Mouse (Mus musculus) spleen, adult 18-20 months (tissue): ENCODE measurements at regions not wholly inside any gene's neighbourhood (a gene's known extent, or its start where the extent isn't known, plus 50 kb on each side); places are given as distances from the start of the nearest gene placed in this dataset.
"Not testable (repeated sequence)": the region's sequence is repeated elsewhere in the genome, so short reads cannot be mapped to it uniquely, and the experiment has no call there.

ENCODE experiments used
- DNase-seq, 2 experiments: peaks; one replicate each; pipeline ENCODE4 v3.0.0; 2022; ENCODE audit warnings: mixed read lengths in 2 of 2

DNA sequence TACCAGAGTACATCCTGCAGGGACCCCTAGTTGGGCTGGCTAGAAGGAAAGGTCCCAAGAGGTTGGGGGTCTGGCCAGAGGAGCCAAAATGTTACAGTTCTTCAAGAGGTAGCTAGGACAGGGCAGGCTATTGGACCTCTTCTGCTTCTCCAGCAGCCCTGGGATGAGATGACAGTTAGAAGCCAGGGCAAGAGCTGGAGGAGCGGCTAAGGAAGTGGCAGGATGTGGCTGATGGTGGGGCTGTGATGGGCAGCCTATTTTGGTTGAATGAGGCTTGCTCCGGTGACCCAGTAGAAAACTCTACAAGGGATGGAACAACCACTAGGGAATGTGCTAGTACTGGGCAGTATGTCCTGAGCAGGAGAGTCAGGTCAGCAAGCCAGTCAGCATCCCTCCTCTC is 82.8 kb downstream of the Ddx11 start:
- DNase-seq = no peak

DNA sequence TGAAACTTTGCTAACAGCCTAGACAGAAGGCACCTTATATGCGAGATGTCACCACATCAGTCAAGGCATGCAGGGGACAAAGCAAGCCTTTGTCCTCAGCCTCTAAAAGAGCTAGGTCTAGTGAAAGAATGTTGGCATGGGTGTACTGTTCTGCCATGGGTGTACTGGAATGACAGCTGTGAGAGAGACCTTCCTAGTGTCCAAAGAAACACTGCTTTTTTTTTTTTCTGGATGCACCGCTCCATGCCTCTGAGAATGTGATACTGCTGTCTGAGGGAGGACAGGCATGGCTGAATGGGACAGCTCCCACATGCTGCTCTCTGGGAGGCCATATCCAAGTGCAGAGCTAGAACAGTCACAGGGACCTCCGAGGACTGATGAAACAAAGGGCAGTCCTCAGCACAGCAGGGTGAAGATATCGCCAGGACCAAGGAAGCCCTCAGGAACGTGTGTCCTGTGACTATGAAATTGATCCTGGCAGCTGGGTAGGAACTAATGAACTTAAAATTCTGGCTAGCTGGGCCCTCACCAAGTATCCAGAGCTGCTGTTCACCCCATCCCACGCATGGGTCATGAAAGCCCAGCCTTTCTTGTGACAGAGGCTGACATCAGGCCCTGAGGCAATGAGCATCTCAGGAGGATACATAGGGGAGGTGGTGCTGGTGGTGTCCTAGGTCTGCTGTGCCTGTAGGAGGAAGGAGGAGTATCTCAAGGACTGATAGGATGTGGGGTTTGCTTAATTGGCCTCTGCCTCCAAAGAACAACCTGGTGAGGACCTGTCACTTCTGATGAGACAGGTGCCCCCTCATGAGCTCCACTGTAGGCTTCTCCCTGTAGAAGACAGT is 84.6 kb downstream of the Ddx11 start:
- DNase-seq = not testable (repeated sequence)

DNA sequence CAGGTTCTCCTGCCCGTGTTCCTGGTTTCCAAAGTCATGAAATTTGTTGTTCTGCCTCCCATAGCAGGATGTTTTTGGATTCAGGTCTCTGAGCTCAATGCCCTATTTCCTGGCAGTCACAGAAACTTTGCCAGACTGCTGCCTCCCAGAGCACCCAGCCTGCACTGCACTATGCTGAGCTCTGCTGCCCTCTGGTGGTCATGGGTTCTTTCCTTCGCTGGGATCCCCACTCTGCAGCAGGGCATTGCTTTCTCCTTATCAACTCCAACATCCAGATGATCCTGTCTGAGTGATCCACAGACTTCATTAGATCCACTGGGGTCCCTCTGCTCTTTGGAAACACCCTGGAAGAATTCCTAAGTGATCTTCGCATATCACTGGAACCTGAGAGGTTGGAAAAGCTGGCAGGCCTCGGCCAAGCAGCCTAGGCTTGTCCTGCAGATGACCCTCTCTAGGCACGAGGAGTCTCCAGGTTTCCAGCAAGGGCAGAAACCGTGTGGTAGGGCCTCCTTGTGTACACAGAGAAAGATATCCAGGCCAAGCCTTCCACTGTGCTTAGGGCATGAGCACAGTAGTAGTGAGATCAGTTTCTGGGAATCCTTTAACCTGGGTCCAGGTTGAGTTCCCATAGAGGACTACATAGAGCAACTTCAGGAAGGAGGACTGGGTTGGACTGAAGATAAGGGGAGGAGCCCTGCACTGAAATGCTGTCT is 85.6 kb downstream of the Ddx11 start:
- not testable (repeated sequence) for DNase-seq

DNA sequence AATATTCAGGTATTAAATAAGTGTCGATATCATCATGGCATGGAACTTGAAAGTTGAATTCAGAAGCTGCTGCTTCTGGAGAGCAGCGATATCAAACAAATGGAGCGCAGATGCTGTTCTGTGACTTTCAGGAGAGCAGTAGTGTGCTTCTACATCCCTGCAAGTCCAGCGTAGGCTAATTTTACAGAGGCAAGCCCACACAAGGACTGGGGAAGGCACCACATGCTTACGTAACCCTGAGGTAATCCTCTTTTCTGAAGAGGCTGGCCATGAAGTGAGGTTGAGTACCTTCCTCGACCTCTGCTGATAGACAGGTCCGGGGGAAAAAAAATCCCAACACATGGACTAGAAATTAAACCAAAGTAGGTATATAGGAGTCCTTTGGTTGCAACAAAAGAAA is 88.2 kb downstream of the Ddx11 start:
- no peak for DNase-seq

DNA sequence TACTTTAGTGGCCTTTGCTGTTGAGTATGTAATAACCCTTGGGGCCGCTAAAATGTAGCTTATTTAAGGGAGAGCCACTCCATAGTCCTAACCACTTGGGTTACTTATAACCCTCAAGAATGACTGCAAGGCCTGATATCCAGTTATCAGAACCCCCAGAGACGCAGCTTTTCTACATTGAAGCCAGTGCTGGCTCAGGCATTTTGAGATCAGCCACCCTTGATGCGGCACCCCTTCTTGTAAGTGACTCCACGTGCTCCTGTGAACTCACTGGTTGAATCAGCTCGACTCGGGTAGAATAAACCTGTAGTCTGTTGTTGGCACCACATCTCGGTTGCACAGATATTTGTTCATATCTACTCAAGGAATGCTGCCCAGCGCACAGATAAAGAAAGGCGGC is 89.3 kb downstream of the Ddx11 start:
- no peak for DNase-seq

DNA sequence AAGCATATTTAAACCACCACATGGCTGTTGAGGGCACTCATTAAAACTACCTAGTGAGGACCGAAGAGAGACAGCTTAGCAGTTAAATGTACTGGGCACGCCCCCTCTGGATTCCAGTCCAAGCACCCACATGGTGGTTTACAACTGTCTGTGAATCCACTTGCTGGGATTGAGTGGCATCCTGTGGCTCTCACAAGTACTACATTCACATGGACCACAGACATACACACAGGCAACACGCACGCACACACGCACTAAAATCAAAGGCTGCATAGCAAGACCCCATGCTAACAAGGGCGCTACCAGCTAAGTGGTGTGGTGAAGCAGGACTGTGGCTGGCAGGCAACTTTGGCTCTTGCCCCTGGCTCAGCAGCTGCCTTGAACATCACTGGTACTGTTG is 95.0 kb downstream of the Ddx11 start:
- no peak for DNase-seq

DNA sequence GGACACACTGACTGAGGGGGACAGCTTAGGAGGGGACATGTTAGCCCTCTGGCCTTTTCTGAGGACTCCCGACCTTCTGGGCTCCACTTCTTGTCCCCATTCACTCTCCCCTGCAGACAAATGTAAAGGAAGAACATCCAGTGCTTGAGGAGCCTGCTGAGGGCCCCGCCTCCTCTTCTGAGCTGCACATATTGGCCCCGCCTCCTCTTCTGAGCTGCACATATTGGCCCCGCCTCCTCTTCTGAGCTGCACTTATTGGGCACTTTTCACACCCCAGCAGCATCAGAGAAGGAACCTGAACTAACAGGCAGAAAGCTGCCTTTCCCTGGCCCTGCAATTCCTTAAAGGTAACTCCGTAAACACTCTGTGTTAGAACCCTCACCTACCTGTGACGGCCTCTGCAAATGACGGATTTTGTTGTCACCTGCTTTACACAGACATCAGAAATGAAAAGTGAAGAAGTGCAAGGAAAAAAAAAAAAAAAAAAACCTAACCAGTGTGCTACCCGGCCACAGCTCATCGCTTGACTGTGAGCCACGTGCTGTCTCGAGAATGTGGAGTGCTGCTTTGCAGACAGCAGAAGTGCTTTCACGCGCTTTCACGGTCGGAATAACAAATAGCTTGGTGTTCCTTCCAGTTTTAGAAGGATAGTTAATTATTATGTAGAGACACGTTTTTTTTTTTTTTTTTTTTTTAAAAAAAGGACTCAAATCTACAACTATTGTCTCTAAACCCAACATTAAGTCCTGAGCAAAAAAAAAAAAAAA is 96.5 kb downstream of the Ddx11 start:
- no peak for DNase-seq

DNA sequence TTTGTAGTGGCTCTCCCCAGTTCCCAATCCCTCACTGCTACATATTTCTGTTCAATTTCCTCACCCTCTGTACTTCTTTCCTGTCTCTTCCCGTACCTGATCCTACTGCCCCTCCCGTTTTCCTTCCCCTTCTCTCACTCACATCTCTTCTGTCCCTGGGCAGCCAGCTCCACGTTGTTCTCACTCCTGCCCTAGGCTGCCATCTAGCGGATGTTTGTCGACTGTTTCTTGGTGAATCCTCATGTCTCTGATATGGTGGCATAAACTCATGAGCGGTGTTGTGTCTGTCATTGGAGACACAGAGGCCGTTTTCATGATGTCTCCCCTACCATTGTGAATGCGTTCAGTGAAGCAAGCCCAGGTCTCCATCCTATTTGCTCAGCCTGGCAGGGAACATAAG is 97.9 kb downstream of the Ddx11 start:
- DNase-seq = peak in 1 of 2 experiments; percentile 47

DNA sequence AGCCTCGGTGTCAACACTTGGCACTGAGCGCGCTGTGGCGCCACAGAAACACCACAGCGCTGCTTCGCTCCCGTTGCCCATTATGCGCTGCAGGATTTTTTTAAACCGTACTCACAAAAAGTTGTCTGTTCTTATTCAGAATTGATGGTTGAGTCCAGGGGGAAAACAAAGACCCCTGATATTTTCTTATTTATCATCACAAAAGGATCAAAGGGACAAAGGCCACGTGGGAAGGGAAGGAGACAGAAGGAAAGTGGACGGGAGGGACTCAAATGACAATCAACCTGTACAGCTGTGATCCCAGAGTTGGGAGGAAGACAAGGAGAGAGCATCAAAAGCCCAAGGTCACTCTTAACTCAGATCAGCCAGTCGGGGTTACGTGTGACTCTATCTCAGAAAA is 100.4 kb downstream of the Ddx11 start:
- no peak for DNase-seq

DNA sequence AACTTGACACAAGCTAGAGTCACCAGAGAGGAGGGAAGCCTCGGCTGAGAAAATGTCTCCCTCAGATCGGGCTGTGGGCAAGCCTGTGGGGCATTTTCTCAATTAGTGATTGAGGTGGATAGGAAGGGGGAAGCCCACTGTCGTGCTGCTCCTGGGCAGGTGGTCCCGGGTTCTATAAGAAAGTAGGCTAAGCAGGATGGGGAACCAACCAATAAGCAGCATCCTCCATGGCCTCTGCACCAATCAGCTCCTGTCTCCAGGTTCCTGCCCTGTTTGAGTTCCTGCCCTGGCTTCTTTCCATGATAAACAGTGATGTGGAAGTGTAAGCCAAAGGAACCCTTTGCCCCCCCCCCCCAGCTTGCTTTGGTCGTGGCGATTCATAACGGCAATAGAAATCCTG is 100.9 kb downstream of the Ddx11 start:
- no peak for DNase-seq

DNA sequence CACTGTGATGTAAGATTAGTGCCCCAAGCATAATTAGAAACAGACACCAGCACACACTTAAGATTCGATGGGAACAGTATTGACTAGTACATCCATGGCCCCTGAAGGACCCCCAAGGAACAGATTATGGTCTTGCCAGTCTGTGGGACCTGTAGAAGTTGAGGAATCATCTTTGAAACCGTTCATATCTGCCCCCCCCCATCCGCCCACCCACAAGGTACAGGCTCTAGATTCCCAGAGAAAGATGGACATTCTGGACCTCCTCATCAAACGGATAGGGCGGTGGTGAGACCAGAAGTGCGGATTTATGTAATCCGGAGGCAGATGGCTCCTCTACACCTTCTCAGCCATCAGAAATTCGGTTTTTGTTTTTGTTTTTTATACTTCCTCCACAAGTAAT is 109.1 kb downstream of the Ddx11 start:
- no peak for DNase-seq

DNA sequence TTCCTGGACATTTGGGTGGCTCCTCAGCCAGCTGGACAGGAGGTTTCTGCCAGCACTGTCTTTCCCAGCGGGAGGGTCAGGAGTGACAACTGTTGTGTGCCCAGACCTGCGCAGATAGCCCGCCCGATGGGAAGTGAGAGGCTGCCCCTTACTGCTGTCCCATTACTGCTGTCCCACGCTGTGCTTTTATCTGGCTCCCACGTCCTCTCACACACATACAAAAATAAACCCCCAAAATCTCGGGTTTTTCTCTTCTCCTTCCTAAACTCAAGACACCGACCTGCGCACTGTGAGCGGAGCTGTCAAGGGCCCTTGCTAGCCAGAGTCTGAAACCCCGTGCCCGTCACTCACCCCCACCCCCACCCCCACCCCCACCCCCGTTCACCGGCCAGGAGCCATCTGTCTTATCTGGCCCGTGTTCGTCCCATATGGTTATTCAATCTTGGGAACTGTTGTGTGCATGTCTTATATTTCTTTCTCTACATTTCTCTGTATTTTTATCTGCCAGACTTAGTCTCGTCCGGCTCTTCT is 109.6 kb downstream of the Ddx11 start:
- DNase-seq = no peak

DNA sequence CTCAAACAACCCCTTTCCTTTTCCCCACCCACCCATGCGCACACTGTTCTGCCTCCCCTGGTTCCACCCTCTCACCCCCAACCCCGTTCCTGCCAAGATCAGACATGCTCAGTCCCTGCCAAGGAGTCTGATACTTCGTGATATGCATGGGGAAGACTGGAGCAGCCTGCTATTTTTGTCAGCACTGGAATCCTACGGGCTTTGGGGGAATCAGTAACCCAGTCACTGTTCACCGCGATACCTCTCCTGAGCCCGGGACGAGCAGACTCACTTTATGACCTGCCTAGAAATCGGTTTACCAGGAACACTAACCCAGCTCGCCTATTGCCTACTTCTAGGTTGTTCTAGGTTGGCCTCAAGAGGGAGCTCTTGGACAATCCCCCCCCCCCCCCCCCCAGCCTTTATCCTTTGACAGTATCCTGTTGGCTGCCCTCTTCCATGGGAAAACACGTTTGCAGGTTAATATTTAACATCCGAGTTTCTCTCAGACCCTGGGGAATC is 110.2 kb downstream of the Ddx11 start:
- no peak for DNase-seq

DNA sequence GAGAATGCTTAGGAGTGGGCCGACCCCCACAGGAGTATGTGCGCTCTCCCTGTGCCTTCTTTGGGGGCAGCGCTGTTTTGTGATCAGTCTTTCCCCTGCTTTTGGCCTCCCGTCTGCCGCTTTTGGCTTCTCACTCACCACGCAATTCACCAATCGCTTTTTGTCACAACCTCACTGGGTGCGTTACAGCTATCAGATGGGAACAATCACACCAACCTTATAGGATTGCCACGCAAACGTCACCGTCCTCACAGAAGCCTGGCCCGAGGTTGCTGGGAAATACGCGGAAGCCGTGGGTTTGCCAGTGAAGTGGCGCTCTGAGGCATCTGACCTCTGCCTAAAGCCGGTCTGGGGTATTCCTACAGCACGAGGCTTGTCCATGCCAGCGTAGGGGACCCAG is 111.1 kb downstream of the Ddx11 start:
- DNase-seq = no peak

DNA sequence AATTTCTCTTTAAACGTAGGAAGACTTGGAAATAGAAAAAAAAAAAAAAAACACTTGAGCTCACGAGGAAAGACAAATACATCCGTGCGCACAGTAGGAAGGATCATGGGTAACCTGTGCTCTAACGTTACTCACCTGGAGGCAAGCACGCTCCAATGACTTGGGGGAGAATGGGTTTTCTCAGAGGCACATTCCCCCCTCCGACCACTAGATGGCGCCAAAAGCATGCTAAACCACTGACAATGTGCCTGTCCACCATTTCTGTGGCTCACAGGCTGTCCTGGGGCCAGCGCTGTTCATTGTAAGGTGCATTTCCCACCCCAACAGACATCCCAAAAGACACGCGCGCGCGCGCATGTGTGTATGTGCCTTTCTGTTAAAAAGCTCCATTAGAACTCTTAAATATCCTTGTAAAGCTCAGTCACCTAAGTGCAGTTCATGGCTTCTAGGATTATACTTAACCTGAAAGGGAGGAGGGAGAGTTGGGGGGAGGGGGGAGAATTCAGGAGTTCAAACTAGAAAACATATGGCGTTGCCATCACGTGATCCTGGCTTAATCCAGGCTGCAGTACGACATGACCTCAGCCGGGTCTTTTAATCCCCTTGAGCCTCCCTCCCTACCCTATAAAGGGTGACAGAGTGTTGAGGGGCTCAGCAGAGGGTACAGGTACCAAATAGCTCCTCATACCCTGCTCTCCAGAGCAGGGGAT is 111.9 kb downstream of the Ddx11 start:
- peak; percentile 40 to 75 for DNase-seq

DNA sequence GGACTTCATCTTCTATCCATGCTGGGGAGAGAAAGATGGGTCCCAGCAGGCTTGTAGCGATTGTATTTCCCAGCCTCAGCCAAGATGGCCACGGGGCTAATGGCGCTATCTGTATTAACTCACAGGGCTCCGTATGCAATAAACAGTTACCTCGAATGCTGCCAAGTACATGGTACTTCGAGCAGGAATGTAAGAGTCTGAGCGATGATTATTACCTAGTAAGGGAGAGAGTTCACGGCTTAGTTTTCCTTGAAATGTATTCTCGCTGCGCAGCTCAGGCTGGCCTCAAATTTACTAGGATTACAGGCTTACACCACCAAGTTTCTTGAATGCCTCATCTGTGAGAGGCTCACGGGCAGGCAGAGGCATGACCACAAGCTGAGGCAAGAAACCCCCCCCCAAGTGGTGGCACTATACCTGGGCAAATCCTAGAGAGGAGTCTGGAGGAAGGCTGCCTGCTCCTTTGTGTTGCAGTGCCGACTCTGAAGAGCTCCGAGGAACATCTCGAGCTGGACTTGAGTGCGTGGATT is 112.6 kb downstream of the Ddx11 start:
- DNase-seq = no peak

DNA sequence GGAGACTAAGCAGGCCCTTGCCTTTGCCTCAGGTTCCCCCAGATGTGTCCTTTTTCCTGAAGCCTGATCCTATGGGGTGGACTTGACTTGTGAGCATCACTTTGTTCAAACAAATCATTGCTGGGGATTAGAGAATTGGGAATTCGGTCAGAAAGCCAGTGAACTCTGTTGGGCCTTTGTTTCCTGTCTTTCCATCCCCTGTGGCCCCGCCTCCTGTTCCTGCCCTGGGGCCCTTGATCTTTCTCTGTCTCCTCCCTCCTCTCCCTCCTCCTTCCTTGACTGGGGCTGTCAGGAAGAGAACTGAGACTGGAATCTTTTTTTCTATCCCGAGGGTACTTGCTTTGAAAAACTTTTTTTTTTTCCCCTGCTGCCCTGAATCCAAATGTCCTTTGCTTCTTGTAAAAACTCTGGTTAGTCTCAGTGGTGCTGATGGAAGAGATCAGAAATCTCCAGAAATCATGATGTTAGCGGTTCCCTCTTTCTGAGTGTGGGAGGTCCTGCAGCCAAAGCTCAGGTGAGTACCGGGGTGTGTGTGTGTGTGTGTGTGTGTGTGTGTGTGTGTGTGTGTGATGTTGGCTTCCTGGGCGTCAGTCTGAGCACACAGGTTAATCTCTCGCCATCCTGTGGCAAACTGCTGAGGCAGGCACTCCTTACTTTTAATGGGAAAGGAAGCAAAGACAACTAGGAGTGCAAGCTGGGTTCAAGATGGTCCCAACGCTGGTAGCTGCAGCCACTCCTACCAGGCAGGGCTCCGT is 118.7 kb downstream of the Ddx11 start:
- DNase-seq = no peak

DNA sequence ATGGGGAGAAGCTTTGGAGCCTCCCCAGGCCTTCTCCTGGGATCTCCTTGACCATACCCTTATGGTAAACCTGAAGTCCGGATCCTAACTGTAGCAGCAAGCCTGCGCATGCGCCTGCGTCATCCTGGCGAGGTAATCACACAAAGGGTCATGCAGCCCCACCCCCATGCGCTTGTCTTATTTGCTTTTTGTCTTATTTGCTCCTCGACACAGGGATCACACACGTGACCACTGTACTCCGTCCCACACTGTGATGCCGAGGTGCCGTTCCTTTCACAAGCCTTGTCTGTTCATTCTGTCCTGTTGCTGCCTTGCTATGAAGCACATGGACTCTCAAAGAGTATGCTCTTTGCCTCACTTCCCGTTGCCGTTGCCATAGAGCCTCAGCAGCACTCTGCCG is 120.9 kb downstream of the Ddx11 start:
- DNase-seq = no peak

DNA sequence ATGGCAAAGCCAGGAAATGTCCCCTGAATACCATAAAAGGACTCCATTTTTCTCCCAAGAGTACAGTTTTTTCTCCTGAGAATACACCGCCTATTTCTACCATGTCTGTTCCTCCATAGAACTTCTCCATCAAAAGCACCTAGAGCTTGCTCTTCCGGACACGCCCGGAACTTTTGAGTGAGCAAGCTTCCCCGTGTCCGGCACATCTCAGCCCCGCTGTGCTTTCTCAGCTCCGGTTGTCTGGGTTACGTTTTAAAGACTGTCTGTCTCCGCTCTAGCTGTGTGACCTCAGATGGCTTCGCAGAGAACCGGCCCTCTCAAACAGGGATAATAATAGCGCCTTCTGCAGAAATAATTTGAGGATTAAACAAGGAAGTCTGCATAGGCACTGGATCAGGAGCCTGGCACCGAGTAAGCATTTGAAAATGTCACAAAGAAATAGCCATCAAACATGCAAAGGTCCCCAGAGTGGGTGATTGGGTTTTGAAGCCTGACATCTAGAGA is 122.8 kb downstream of the Ddx11 start:
- DNase-seq = no peak

DNA sequence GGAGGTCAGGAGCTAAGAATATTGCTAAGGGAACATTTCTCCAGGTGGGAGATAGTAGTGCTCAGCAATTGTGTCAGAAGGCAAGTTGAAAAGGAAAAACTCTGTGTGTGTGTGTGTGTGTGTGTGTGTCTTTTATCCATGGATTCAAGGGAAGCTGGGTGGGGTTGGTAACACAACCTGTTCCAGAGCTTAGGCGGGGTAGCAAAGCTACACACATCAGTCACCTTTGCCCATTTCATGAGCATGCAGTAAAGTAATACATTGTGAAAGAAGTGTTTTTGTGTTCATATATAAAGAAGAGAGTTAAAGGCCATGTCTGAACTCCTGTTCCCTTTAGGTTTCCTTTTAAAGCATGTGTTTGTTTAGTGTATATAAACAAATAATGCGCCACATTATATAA is 128.2 kb downstream of the Ddx11 start:
- no peak for DNase-seq

DNA sequence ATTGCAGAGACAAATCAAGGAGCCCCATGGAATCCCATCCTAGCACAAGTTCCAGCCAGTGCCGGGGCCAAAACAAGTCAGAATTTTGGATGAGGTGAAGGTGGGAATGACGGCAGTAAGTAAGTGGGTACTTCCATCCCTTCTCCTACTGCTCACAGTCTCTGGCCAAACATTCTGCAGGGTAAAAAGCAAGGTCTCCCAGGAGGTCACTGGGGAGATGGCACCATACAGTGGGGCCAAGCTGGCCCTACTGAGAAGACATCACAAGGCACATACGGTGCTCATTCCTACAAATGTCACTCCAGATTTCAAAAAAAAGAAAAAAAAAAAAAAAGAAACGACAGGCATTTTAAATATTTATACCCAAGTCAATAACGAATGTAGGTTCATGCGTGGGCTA is 129.6 kb downstream of the Ddx11 start:
- no peak for DNase-seq
